Mouse (Mus musculus) testis, adult 2 months (tissue): ENCODE measurements around the gene Cdh23.

ENCODE experiments used
- CTCF ChIP-seq: fragments of 200-500 bp; IDR thresholded peaks from 2 replicates; pipeline ENCODE4 v1.5.1; 2012; ENCODE audit warnings: low read depth, mild to moderate bottlenecking, inconsistent platforms, low read length, moderate library complexity; ENCODE audit not compliant: control insufficient read depth, insufficient read depth, insufficient replicate concordance
- POLR2A ChIP-seq: fragments of 200-500 bp; IDR thresholded peaks from 2 replicates; pipeline ENCODE4 v1.6.1; 2012; ENCODE audit warnings: low read depth, mild to moderate bottlenecking, inconsistent platforms, low read length, moderate library complexity; ENCODE audit not compliant: control insufficient read depth

DNA sequence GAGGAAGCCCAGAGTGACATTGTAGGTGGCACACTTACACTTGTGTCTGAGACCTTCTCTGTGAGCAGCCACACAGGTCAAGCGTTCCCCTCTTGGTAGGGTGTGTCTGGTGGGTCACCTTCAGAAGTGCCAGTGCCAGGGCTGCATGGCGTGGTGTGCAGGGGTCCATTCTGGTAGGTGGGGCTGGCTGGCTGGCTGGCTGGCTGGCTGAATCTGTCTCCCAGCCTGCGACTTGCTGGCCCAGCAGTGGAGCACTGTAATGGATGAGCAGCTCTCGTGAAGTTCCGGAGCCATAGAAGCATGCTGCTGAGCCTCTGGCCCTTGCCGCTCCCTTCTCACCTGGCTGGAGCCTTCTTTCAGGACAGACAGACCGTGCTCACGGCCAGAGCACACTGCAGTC, 411.1 kb downstream of the Cdh23 start:
- TF ChIP-seq CTCF: no peak
- TF ChIP-seq POLR2A: no peak
